Mouse (Mus musculus) thymus, postnatal 14 days (tissue): ENCODE results near the gene Olfr482.

Experiments used
- DNase-seq: peaks from one replicate; pipeline ENCODE4 v3.0.0; 2021

Olfr482 gene

GRCm38 (mm10) chr7:108097486-108097885, at the start of gene Olfr482:
Olfr482 (minus strand) TSS chr7:108097586.
- DNase-seq, result no peak

GRCm38 (mm10) chr7:108127349-108127748, 30.0 kb upstream of the Olfr482 start, which contains the start of gene Olfr484:
Olfr484 (minus strand) TSS chr7:108127449.
- no peak for DNase-seq

GRCm38 (mm10) chr7:108121416-108121815, 24.0 kb upstream of the Olfr482 start:
- no peak for DNase-seq

- no peak for DNase-seq
These were observed 23.3 kb upstream of the Olfr482 start for GRCm38 (mm10) chr7:108120681-108121080.

GRCm38 (mm10) chr7:108100549-108100948, 3.2 kb upstream of the Olfr482 start, which contains the start of gene Olfr483:
Olfr483 (plus strand) TSS chr7:108100849.
- DNase-seq, result no peak

GRCm38 (mm10) chr7:108079555-108079954, 17.8 kb downstream of the Olfr482 start, which contains the start of gene Olfr481:
Olfr481 (plus strand) TSS chr7:108079855.
- no peak for DNase-seq

GRCm38 (mm10) chr7:108067246-108067645, 30.1 kb downstream of the Olfr482 start, which contains the start of gene Olfr480:
Olfr480 (minus strand) TSS chr7:108067346.
- DNase-seq, result no peak

- DNase-seq, result no peak
These were observed 47.0 kb downstream of the Olfr482 start, which contains the start of gene Olfr479 for GRCm38 (mm10) chr7:108050393-108050792. Olfr479 (plus strand) TSS chr7:108050693.
